Mouse (Mus musculus) neural tube, embryonic 14.5 days (tissue): ENCODE measurements at regions not wholly inside any gene's neighbourhood (a gene's known extent, or its start where the extent isn't known, plus 50 kb on each side); places are given as distances from the start of the nearest gene placed in this dataset.

Experiments
- ATAC-seq: fragments of 200-750 bp; cut with Nextera tagmentation; 2 replicates; pipeline ENCODE4 v1.8.0; 2017; ENCODE audit warnings: low read depth, mild to moderate bottlenecking, moderate TSS enrichment, moderate library complexity
- H3K27ac ChIP-seq: fragments of 300-500 bp; sonication (generic); 2 replicates; pipeline ENCODE4 v1.5.1; 2014; ENCODE audit warnings: low read depth, mild to moderate bottlenecking, control low read depth, low read length, moderate library complexity, mixed read lengths
- H3K27me3 ChIP-seq: fragments of 300-500 bp; sonication (generic); 2 replicates; pipeline ENCODE4 v1.6.1; 2014; ENCODE audit warnings: low read length; ENCODE audit not compliant: control insufficient read depth, insufficient read depth
- H3K36me3 ChIP-seq: fragments of 300-500 bp; sonication (generic); 2 replicates; pipeline ENCODE4 v1.6.1; 2014; ENCODE audit warnings: low read length, mixed read lengths; ENCODE audit not compliant: control insufficient read depth, insufficient read depth
- H3K4me1 ChIP-seq: fragments of 300-500 bp; sonication (generic); 2 replicates; pipeline ENCODE4 v1.6.1; 2014; ENCODE audit warnings: low read length; ENCODE audit not compliant: control insufficient read depth, insufficient read depth
- H3K4me2 ChIP-seq: fragments of 300-500 bp; sonication (generic); 2 replicates; pipeline ENCODE4 v1.6.1; 2014; ENCODE audit warnings: mild to moderate bottlenecking, low read depth, low read length, control low read depth
- H3K4me3 ChIP-seq: fragments of 300-500 bp; sonication (generic); 2 replicates; pipeline ENCODE4 v1.5.1; 2014; ENCODE audit warnings: low read depth, low read length, control low read depth, mixed read lengths
- H3K9ac ChIP-seq: fragments of 300-500 bp; sonication (generic); replicated peaks from 2 replicates; pipeline ENCODE4 v1.6.1; 2014; ENCODE audit warnings: low read depth, mild to moderate bottlenecking, control low read depth, low read length, mixed read lengths
- H3K9me3 ChIP-seq: fragments of 300-500 bp; sonication (generic); 2 replicates; pipeline ENCODE4 v1.6.1; 2016; ENCODE audit warnings: low read length; ENCODE audit not compliant: control insufficient read depth
- WGBS: fragments of 180-500 bp; shearing (Covaris S2); extraction: QIAGEN DNeasy Blood & Tissue Kit; methylation state at CpG from one replicate; pipeline ENCODE4 v1.1.7; 2014; 5-methylcytosine and 5-hydroxymethylcytosine counted together

DNA sequence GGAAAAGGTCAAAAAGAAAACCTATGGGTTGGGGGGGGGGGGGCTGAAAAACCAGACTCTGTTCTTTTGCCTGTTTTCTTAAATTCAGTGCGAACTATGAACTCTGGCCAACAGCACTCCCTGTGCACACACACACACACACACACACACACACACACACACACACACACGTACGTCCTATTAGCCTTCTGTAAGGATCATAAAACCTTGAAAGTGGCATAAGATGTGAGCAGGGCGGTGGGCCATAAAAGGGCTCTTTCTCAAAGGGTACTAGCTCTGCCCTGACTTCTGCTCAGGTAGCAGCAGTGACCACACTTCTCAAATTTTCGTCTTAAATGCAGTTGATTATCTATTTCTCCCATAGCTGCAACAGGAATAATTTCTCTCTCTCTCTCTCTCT, 199.2 kb downstream of the Lrig3 start:
- ATAC-seq: no peak
- no peaks in the 10 kb centered on the region for H3K36me3 ChIP-seq
- H3K4me1 ChIP-seq: no peaks in the 10 kb centered on the region
- H3K4me2 ChIP-seq: no peak overlapping the region
- no peak overlapping the region for H3K4me3 ChIP-seq
- H3K27me3 ChIP-seq: no peaks in the 10 kb centered on the region
- WGBS: 68% methylated on average over 5 of the region's 5 CpGs
- no peaks in the 10 kb centered on the region for H3K9me3 ChIP-seq
- no peak overlapping the region for H3K27ac ChIP-seq
- no peak overlapping the region for H3K9ac ChIP-seq

DNA sequence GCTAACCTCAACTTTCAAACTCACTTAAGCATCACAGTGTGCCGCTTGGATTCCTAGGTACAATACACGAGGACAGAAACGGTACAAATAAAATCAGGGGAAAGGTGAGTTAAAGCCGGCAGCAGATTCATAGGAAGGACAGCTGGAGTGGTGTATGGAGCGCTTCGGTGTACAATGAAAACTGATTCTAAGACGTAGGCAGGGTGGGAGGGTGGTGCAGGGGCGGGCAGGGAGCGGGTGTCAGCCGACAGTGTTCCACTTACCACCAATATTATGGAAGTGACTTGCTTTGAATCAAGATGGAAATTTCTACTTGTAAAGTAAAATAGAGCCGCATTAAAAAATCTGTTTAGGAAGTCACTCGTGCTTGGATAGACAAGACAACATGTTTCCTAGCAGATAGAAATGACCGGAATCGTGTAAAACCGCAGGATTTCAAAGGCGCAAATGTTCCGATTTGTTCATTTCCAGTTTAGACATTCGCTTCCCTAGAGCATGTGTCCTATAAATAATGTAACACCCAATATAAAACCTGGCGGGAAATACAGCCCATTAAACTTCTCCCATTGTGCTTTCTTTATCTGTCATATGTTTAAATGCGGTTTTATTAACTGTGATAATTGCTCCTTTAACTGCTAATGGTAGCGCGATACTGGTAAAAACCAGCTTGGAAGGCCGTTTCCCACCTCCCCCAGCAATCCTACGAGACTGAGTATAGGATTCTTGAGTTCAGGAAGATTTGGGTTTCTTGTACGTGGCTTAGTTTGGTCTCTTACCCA, 203.3 kb downstream of the Lrig3 start:
- Histone ChIP-seq H3K4me2 (no peak overlapping the region; the same call in 1 of the 2 replicates), H3K27me3 (no peaks in the 10 kb centered on the region), H3K9ac (no peak overlapping the region), H3K36me3 (no peaks in the 10 kb centered on the region), H3K27ac (no peak overlapping the region), H3K4me3 (no peak overlapping the region), H3K9me3 (no peaks in the 10 kb centered on the region), H3K4me1 (no peaks in the 10 kb centered on the region)
- WGBS: 60% methylated on average over 25 of the region's 25 CpGs
- peak; percentile 71 for ATAC-seq

DNA sequence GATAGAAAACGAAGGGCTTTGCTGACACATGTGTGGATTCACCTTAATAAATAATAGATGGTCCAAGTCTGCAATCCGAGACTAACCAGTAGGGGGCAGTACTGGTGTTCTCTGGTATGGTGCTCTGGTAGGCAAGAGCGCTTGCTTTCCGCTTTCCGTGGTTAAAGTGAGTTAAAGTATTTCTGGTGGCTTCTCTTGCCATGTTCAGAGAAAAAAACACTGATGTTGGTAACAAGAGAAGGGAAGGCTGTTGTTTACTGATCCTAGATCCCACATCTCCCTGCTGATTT, 203.9 kb downstream of the Lrig3 start:
- no peak overlapping the region for H3K27ac ChIP-seq
- no peak overlapping the region for H3K9ac ChIP-seq
- no peak overlapping the region for H3K4me2 ChIP-seq
- no peaks in the 10 kb centered on the region for H3K36me3 ChIP-seq
- no peaks in the 10 kb centered on the region for H3K4me1 ChIP-seq
- no peak for ATAC-seq
- no peaks in the 10 kb centered on the region for H3K9me3 ChIP-seq
- WGBS: 62% methylated on average over 5 of the region's 5 CpGs
- H3K27me3 ChIP-seq: no peaks in the 10 kb centered on the region
- no peak overlapping the region for H3K4me3 ChIP-seq

DNA sequence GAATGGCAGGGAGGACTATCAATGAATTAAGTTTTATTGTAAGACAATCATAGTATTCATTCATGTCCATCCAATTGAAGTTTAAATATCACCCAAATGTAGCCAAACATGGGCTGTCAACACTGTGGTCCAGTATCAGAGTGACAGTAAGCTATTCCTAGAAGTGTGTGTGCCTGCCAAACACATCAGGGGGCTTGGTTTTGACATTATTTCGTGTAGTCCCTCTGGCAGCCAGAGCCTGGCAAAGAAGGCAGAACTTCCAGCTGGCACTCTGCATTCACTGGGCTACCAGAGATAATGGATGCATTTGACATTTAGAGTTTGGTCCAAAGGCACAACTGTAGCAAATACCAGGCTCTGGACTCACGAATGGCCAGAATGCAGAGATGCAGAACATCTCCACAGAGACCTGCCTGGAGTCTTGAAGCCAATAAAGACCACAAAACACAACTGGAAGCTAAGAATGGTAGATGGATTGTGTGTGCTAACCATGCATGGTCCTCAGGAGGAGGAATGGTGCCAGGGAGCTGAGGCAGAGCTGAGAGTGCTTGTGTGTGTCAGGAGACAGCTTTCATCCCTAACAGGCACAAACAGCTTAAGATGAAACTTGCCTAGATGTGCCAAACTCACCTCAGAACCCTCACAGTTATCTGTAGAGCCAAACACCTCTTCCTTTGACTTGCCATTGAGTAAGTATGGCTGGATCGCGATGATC, 210.9 kb downstream of the Lrig3 start:
- H3K27me3 ChIP-seq: no peaks in the 10 kb centered on the region
- no peaks in the 10 kb centered on the region for H3K36me3 ChIP-seq
- no peak overlapping the region for H3K4me2 ChIP-seq
- no peaks in the 10 kb centered on the region for H3K4me1 ChIP-seq
- no peak overlapping the region for H3K27ac ChIP-seq
- ATAC-seq: no peak
- 86% methylated on average over 4 of the region's 4 CpGs for WGBS
- no peak overlapping the region for H3K4me3 ChIP-seq
- no peaks in the 10 kb centered on the region for H3K9me3 ChIP-seq
- H3K9ac ChIP-seq: no peak overlapping the region

DNA sequence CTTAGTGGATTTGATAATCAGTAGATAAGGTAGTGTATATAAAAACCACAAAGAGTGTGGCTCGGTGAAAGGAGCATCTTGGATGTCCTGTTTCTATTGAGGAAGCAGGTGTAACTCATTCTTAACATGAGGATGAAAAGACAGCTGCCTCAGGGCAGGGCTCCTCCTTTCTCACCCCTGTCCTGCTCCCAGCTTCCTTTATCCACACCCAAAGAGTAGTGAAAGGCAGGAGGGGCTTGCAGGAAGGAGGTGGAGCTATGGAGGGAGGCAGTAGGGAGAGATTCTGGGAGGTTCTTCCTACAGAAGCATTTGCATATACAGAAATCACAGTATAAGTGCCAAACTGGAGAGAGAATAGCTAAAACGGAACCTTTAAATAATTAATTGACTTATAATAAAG, 216.4 kb downstream of the Lrig3 start:
- WGBS: 67% methylated on average over 2 of the region's 2 CpGs
- no peaks in the 10 kb centered on the region for H3K4me1 ChIP-seq
- no peaks in the 10 kb centered on the region for H3K36me3 ChIP-seq
- H3K9ac ChIP-seq: no peak overlapping the region
- no peaks in the 10 kb centered on the region for H3K27me3 ChIP-seq
- no peak for ATAC-seq
- H3K4me2 ChIP-seq: no peak overlapping the region
- H3K27ac ChIP-seq: no peak overlapping the region
- H3K4me3 ChIP-seq: no peak overlapping the region
- 0 out of 2 replicates have a peak, but pooled peaks cover 3% of the 10 kb centered on the region for H3K9me3 ChIP-seq

DNA sequence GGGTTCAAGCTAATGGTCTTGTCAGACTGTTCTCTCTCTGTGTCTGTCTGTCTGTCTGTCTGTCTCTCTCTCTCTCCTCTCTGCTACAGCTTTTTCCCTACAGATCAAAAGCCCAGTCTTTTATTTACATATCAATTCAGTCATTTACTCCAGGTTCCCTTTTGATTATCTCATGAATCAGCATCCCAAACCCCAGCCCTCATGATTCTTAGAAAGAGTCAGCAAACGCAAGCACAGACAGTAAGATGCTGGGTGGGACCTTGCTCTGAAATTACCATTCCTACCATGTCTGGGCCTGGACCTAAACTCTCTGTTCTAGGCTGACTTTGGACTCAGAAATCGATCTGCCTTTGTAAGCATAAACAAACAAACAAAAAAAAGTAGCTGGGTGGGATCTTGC, 218.0 kb downstream of the Lrig3 start:
- Histone ChIP-seq H3K36me3 (no peaks in the 10 kb centered on the region), H3K4me1 (no peaks in the 10 kb centered on the region), H3K9me3 (0 out of 2 replicates have a peak, but pooled peaks cover 3% of the 10 kb centered on the region), H3K27me3 (no peaks in the 10 kb centered on the region), H3K4me3 (no peak overlapping the region), H3K27ac (no peak overlapping the region), H3K9ac (no peak overlapping the region), H3K4me2 (no peak overlapping the region)
- 74% methylated on average over 2 of the region's 2 CpGs for WGBS
- ATAC-seq: no peak

DNA sequence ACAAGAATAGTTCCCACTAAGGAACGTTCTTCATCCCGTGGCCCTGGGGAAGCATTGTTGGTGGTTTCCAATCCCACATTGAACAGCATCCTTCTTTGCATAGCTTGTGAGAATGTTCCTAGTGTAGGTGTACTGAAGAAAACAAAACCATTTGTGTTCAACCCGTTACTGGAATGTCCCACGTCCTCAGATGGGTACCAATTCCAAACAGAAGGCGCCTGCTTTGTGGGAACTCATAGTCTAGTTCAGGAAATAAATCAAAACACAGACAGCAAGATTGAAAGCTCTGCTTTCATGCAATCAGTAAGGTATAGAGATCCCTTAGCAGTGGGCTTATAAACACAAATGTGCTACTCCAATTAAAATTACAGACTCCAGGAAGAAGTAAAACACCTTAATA, 219.4 kb downstream of the Lrig3 start:
- H3K27ac ChIP-seq: no peak overlapping the region
- H3K4me1 ChIP-seq: no peaks in the 10 kb centered on the region
- no peak overlapping the region for H3K9ac ChIP-seq
- H3K9me3 ChIP-seq: 0 out of 2 replicates have a peak, but pooled peaks cover 3% of the 10 kb centered on the region
- H3K27me3 ChIP-seq: no peaks in the 10 kb centered on the region
- no peaks in the 10 kb centered on the region for H3K36me3 ChIP-seq
- 85% methylated on average over 5 of the region's 5 CpGs for WGBS
- ATAC-seq: no peak
- no peak overlapping the region for H3K4me3 ChIP-seq
- H3K4me2 ChIP-seq: no peak overlapping the region

DNA sequence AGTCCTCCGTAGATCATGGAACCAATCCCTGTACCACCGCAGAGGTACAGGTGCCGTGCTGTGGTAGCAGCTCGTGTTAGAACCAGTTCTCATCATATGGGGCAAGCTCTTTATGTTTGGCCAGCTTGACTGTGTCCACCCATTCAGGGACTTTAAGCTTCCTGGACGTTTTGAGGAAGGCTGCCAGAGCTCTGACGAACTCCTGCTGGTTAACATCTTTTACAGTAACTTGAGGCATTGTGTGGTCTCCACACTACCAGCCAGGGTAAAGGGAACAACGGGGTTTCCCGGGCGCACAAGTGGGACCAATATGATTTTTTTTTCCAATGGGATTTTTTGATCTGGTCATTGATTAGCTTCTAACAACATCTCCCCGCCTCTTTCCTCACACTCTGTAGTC, 220.1 kb downstream of the Lrig3 start:
- no peak overlapping the region for H3K27ac ChIP-seq
- no peak for ATAC-seq
- no peaks in the 10 kb centered on the region for H3K27me3 ChIP-seq
- no peak overlapping the region for H3K4me2 ChIP-seq
- H3K9ac ChIP-seq: no peak overlapping the region
- 0 out of 2 replicates have a peak, but pooled peaks cover 3% of the 10 kb centered on the region for H3K9me3 ChIP-seq
- no peaks in the 10 kb centered on the region for H3K4me1 ChIP-seq
- 90% methylated on average over 10 of the region's 10 CpGs for WGBS
- no peak overlapping the region for H3K4me3 ChIP-seq
- H3K36me3 ChIP-seq: no peaks in the 10 kb centered on the region

DNA sequence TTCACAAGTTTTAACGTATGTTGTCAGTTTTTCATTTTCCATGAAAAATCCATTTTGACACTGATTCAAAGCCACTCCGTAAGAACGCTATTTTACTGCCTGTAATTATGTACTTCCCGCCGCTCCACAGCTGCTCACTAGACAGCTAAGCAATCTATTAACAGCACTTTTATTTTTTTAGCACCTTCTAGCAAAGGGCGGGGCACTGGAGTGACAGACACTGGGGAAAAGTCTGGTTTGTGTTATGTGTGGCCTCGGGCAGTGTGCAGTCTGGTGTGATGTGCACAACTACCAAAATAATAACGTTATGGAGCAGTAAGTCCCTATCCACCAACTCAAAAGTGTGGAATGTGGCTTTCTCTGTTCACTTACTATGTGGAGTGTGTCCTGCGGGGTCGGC, 223.0 kb downstream of the Lrig3 start:
- Histone ChIP-seq H3K4me1 (no peaks in the 10 kb centered on the region), H3K27ac (no peak overlapping the region), H3K9ac (no peak overlapping the region), H3K9me3 (0 out of 2 replicates have a peak, but pooled peaks cover 3% of the 10 kb centered on the region), H3K4me2 (no peak overlapping the region), H3K27me3 (no peaks in the 10 kb centered on the region), H3K4me3 (no peak overlapping the region), H3K36me3 (no peaks in the 10 kb centered on the region)
- peak; percentile 92 for ATAC-seq
- WGBS: 51% methylated on average over 10 of the region's 10 CpGs
